Mouse (Mus musculus): ENCODE measurements at regions not wholly inside any gene's neighbourhood (a gene's known extent, or its start where the extent isn't known, plus 50 kb on each side); places are given as distances from the start of the nearest gene placed in this dataset.

- no peak for DNase-seq
These were observed 475.0 kb downstream of the Etnk1 start for GRCm38 (mm10) chr6:143642052-143642451.

- no peak for DNase-seq
These were observed 479.0 kb downstream of the Etnk1 start for GRCm38 (mm10) chr6:143645989-143646388.

GRCm38 (mm10) chr6:143648501-143648900, 481.5 kb downstream of the Etnk1 start:
- no peak for DNase-seq

GRCm38 (mm10) chr6:143656576-143656975, 489.6 kb downstream of the Etnk1 start:
- DNase-seq: peak; percentile 33

- DNase-seq: no peak
These were observed 493.8 kb downstream of the Etnk1 start for GRCm38 (mm10) chr6:143660837-143661236.

GRCm38 (mm10) chr6:143663306-143663705, 496.3 kb downstream of the Etnk1 start:
- DNase-seq: peak; percentile 17

- peak; percentile 37 for DNase-seq
These were observed 498.4 kb downstream of the Etnk1 start for GRCm38 (mm10) chr6:143665374-143665773.

GRCm38 (mm10) chr6:143668551-143668950, 501.5 kb downstream of the Etnk1 start:
- DNase-seq: no peak

- no peak for DNase-seq
These were observed 502.6 kb downstream of the Etnk1 start for GRCm38 (mm10) chr6:143669446-143670130.

GRCm38 (mm10) chr6:143690131-143690530, 523.1 kb downstream of the Etnk1 start:
- no peak for DNase-seq

- no peak for DNase-seq
These were observed 523.8 kb downstream of the Etnk1 start for GRCm38 (mm10) chr6:143690866-143691265.

GRCm38 (mm10) chr6:143697997-143698396, 531.0 kb downstream of the Etnk1 start:
- DNase-seq: no peak

- DNase-seq: no peak
These were observed 537.0 kb downstream of the Etnk1 start for GRCm38 (mm10) chr6:143703984-143704383.

- DNase-seq: no peak
These were observed 539.4 kb downstream of the Etnk1 start for GRCm38 (mm10) chr6:143706451-143706850.

- peak; percentile 8 for DNase-seq
These were observed 547.4 kb downstream of the Etnk1 start for GRCm38 (mm10) chr6:143714461-143714860.

- no peak for DNase-seq
These were observed 583.1 kb downstream of the Etnk1 start for GRCm38 (mm10) chr6:143750074-143750473.

- no peak for DNase-seq
These were observed 584.4 kb downstream of the Etnk1 start for GRCm38 (mm10) chr6:143751076-143752070.

- no peak for DNase-seq
These were observed 590.4 kb downstream of the Etnk1 start for GRCm38 (mm10) chr6:143757462-143757861.

- no peak for DNase-seq
These were observed 601.1 kb downstream of the Etnk1 start for GRCm38 (mm10) chr6:143768115-143768514.
